Mouse (Mus musculus) small intestine, adult 2 months (tissue): ENCODE measurements around the gene Mrtfa. TPM values are rescaled to one million over a fixed set of nuclear protein-coding genes. Genes with fewer than 3 reads are reported as not detected.

ENCODE experiments used
- H3K27ac ChIP-seq: fragments of 200-500 bp; 2 replicates; pipeline ENCODE4 v1.5.1; 2012; ENCODE audit warnings: low read depth, low read length, control low read depth, inconsistent platforms; ENCODE audit not compliant: insufficient read depth
- H3K27me3 ChIP-seq: fragments of 200-500 bp; 2 replicates; pipeline ENCODE4 v1.6.1; 2012; ENCODE audit warnings: mild to moderate bottlenecking, moderate library complexity, low read length, inconsistent platforms; ENCODE audit not compliant: control insufficient read depth, insufficient read depth
- H3K36me3 ChIP-seq: fragments of 200-500 bp; 2 replicates; pipeline ENCODE4 v1.6.1; 2012; ENCODE audit warnings: mild to moderate bottlenecking, low read length, control low read depth, inconsistent platforms; ENCODE audit not compliant: control insufficient read depth, insufficient read depth
- H3K4me1 ChIP-seq: fragments of 200-500 bp; 2 replicates; pipeline ENCODE4 v1.6.1; 2012; ENCODE audit warnings: low read length, inconsistent platforms, mixed read lengths; ENCODE audit not compliant: control insufficient read depth, insufficient read depth, insufficient read length
- H3K4me3 ChIP-seq: fragments of 200-500 bp; 2 replicates; pipeline ENCODE4 v1.5.1; 2012; ENCODE audit warnings: low read depth, mild to moderate bottlenecking, control low read depth, inconsistent platforms, low read length, moderate library complexity
- CTCF ChIP-seq: fragments of 200-500 bp; IDR thresholded peaks from 2 replicates; pipeline ENCODE4 v1.5.1; 2012; ENCODE audit warnings: low read depth, mild to moderate bottlenecking, control low read depth, inconsistent platforms, low read length, moderate library complexity, mixed read lengths; ENCODE audit not compliant: insufficient replicate concordance, insufficient read length; ENCODE audit errors: extremely low read depth
- POLR2A ChIP-seq: fragments of 200-500 bp; IDR thresholded peaks from 2 replicates; pipeline ENCODE4 v1.6.1; 2012; ENCODE audit warnings: low read depth, mild to moderate bottlenecking, control low read depth, inconsistent platforms, low read length, moderate library complexity
- WGBS: fragments of 180-500 bp; shearing (Covaris S2); methylation state at CpG from one replicate; pipeline ENCODE4 v1.1.7; 2018; 5-methylcytosine and 5-hydroxymethylcytosine counted together
- polyA plus RNA-seq: library from polyadenylated mRNA; depleted of rRNA; stranded (reverse); fragments of >200 nt; gene quantifications from 2 replicates; pipeline ENCODE4 v1.2.3, GENCODE M21; 2012

Gene Mrtfa
- polyA plus RNA-seq, 1 experiment = 34.5 TPM

DNA sequence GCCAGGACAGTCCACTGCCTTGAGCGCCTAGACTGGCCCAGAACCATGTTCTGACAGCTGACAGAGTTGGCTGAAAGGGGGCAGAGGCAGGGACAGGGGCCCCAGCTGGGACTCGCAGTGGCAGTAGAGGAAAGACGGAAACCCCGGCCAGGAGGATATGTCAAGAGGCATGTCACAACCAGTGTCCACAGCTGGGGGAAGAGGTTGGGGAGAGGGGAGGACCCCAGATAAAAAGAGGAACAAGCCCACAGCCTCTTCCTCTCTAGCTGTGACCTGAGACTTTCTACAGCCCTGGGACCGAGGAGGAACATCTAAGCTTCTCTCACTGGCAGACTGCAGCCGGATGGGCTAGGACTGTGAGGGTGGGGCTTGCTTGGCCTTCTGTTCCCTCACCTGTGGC, 169.2 kb downstream of the Mrtfa start:
- Histone ChIP-seq H3K27ac (peak overlapping the region; percentile 23; the same call in 1 of the 2 replicates), H3K4me3 (no peak overlapping the region)
- WGBS = 88% methylated on average over 6 of the region's 6 CpGs

DNA sequence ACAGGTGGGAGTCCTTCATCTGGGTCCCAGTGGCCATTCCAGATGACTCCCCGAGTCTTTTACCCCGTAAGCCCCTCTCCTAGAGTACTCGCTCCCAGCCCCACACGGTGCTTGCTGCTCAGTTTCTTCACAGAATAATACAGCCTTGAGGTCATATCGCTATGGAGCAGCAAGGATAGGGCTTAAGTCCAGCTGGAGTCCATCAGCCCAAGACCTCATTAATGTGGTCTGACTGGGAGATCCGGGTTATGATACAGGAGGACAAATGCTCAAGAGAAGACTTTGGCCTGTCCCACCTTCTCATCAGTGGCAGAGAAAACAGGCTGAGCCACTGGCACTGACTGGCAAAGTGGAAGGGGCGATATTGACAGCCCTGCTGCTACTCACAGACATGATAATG, 173.2 kb downstream of the Mrtfa start:
- Histone ChIP-seq H3K27ac (no peak overlapping the region), H3K27me3 (no peaks in the 10 kb centered on the region), H3K36me3 (peaks cover 81% of the 10 kb centered on the region), H3K4me1 (peaks cover 4% of the 10 kb centered on the region), H3K4me3 (no peak overlapping the region)
- 90% methylated on average over 7 of the region's 7 CpGs for WGBS
- TF ChIP-seq CTCF = no peak
- no peak for TF ChIP-seq POLR2A

More for the DNA sequence above, 169.2 kb downstream of the Mrtfa start:
- TF ChIP-seq POLR2A = no peak
- no peak for TF ChIP-seq CTCF
- H3K27me3 ChIP-seq = no peaks in the 10 kb centered on the region
- peaks cover 8% of the 10 kb centered on the region for H3K4me1 ChIP-seq
- H3K36me3 ChIP-seq = peaks cover 49% of the 10 kb centered on the region

DNA sequence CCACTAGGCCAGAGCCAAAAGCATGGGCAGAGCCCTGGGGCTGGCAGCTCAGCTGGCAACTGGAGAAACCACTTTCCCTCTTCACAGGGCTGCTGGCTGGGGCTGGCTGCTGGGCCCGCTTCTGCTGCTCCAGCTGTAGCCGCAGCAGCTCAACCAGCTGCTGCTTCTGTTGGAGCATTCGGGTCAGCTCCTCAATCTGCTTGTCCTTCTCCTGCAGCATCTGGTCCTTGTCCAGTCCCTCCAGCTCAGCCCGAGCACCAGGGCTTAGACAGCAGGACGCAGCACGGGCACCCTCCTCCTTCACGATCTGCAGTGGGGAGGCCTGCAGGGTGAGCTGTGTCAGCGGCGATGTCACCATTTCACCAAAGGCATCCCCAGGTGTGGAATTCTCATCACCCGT, 174.1 kb downstream of the Mrtfa start:
- 86% methylated on average over 10 of the region's 10 CpGs for WGBS
- no peak for TF ChIP-seq POLR2A
- TF ChIP-seq CTCF = no peak
- Histone ChIP-seq H3K36me3 (peaks cover 82% of the 10 kb centered on the region), H3K27ac (no peak overlapping the region), H3K4me1 (no peaks in the 10 kb centered on the region), H3K4me3 (no peak overlapping the region), H3K27me3 (no peaks in the 10 kb centered on the region)

GRCm38 (mm10) chr15:81015068-81015744, 175.4 kb downstream of the Mrtfa start:
- 73% methylated on average over 5 of the region's 5 CpGs for WGBS
- Histone ChIP-seq H3K4me3 (no peak overlapping the region), H3K4me1 (no peaks in the 10 kb centered on the region), H3K27ac (no peak overlapping the region), H3K36me3 (peaks cover 77% of the 10 kb centered on the region), H3K27me3 (no peaks in the 10 kb centered on the region)
- no peak for TF ChIP-seq CTCF
- no peak for TF ChIP-seq POLR2A

GRCm38 (mm10) chr15:81013186-81013585, 177.4 kb downstream of the Mrtfa start:
- no peak for TF ChIP-seq POLR2A
- TF ChIP-seq CTCF = no peak
- H3K27me3 ChIP-seq = no peaks in the 10 kb centered on the region
- H3K36me3 ChIP-seq = peaks cover 60% of the 10 kb centered on the region
- no peak overlapping the region for H3K4me3 ChIP-seq
- 87% methylated on average over 7 of the region's 7 CpGs for WGBS
- H3K4me1 ChIP-seq = no peaks in the 10 kb centered on the region
- no peak overlapping the region for H3K27ac ChIP-seq

DNA sequence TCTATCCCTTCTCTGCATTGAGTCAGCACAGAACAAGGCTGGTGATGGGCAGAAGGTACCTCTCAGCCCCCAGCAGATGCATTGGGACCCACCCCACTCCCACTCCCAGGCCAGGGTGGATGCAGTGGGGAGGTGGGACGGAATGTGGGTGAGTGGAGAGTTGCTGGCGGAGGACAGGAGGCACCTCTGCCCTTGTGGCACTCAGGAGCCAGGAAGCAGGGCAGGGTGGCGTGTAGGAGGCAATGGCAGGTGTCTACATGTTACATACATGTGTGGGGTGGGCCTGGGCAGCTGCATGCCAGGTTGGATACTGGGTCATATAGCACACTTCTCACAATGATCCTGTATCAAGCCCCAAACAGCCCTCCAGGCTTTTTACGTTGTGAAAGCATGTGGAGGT, 178.2 kb downstream of the Mrtfa start:
- Histone ChIP-seq H3K36me3 (peaks cover 55% of the 10 kb centered on the region), H3K27ac (no peak overlapping the region), H3K27me3 (no peaks in the 10 kb centered on the region), H3K4me3 (no peak overlapping the region), H3K4me1 (no peaks in the 10 kb centered on the region)
- WGBS = 95% methylated on average over 4 of the region's 4 CpGs
- no peak for TF ChIP-seq POLR2A
- no peak for TF ChIP-seq CTCF

- Histone ChIP-seq H3K4me3 (no peak overlapping the region), H3K27ac (no peak overlapping the region), H3K27me3 (no peaks in the 10 kb centered on the region), H3K36me3 (peaks cover 51% of the 10 kb centered on the region), H3K4me1 (no peaks in the 10 kb centered on the region)
- 67% methylated on average over 3 of the region's 3 CpGs for WGBS
- TF ChIP-seq POLR2A (no peak), CTCF (no peak)
Observed at GRCm38 (mm10) chr15:81011523-81011922, 179.0 kb downstream of the Mrtfa start.
